Mouse (Mus musculus): Measurements from ENCODE around the gene Lrrfip1.

The Lrrfip1 gene

DNA sequence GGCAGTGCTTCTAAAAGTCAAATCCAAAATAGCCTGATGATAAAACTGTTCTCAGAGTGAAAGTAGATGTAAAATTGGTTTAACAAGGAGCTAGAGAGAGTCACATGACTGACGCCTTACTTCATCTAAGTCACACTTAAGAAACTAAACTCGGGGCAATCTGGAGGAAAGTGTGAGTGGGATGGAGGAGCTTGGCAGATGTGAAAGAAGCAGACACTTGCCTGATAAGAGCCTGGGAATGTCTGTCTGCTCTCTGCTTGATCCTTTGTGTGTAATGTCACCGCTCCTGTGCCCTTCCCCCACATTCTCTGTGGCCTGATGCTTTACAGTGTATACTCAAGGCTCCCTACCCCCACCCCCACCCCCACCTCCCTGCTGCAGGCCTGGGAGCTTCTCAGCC lies 87.8 kb downstream of the Lrrfip1 start:
- no peak for DNase-seq (ENCODE audit: low read depth)

DNA sequence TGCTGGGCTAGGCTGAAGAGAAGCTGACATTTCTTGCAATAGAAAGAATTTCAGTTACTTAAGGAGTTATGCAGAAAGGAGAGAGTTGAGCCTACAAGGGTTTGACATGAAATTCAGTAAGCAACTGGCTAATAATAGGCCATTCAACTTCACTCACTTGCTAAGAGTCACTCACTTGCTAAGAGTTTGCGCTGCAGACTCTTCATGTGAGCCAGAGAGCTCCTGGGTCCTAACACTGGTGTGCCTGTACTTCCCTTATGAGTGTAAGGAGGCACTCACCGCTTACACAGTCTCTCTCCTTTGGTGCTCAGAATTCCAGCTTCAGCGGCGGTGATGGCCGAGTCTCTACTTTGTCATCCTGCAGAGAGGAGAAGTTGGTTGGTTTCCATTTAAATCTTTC lies 88.2 kb downstream of the Lrrfip1 start:
- no peak for DNase-seq (ENCODE audit: low read depth)

DNA sequence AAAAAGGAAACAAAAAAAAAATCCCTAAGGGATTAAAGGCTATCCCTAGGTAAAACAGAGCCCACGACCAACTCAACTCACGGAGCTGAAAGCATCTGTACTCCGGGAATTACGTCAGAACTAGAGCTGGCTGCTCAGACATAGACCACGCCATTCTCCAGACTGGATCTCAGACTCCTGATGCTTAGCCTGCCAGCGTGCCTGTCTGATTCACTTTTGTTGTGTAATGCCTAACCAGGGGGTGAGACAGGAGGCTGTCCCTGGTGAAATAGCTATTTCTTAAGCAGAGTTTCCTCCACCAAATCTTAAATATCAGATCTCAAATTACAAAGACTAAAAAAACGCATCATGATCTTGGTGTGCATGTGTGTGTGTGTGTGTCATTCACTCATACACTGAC lies 89.5 kb downstream of the Lrrfip1 start:
- no peak for DNase-seq (ENCODE audit: low read depth)

DNA sequence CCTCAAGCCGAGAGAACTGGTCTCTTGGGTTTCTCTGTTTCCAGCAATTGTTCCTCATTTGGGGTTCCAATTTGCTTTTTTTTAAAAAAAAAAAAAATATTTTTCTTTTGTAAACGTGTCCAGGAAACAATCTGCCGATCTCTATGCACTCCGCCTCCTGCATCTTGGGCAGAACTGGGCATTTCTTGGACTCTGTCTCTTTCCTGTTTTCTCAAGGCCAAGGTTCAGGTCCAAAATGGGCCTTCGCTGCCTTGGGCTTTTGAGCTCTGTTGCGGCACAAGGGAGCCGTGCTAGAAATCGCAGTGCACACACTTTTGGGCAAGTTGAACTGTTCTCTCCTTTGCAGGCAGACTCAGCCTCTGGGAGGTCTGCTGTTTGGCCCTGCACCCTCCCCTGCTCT lies 90.4 kb downstream of the Lrrfip1 start:
- DNase-seq (ENCODE audit: low read depth) = no peak

DNA sequence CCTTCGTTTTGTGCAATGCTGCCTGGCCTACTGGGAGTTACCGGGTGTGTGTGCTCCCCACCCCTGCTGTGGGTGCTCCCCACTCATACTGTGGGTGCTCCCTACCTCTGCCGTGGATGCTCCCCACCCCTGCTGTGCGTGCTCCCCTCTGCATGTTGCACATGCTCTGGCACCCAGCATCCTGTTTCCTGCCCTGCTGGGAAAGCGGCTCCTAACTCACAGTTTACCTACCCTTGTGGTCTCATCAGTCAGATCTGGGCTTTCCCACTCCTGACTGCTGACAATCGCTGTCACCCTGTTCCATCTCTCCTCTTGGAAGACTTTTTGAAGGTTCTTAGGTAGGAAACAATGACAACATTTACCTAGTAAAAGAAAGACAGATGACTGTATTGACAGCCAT lies 91.9 kb downstream of the Lrrfip1 start:
- DNase-seq (ENCODE audit: low read depth) = no peak

DNA sequence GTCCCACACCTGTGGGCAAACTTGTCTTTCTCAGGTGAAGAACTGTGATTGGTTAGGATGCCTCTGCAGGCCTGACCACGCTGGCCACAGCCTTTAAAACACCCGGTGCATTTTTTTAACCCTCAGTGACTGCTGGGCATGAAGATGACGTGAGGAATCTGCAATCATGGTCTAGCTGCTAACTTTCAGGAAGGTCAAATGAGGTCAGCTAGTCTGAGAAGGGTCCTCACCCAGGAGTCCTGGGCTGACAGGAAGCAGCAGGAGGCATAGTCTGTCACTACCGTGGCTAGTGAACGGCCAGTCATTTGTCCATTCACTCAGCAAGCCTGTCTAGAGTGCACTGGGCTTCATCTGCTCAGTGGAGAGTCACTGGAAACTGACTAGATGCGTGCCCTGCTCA lies 93.9 kb downstream of the Lrrfip1 start:
- DNase-seq (ENCODE audit: low read depth) = no peak

DNA sequence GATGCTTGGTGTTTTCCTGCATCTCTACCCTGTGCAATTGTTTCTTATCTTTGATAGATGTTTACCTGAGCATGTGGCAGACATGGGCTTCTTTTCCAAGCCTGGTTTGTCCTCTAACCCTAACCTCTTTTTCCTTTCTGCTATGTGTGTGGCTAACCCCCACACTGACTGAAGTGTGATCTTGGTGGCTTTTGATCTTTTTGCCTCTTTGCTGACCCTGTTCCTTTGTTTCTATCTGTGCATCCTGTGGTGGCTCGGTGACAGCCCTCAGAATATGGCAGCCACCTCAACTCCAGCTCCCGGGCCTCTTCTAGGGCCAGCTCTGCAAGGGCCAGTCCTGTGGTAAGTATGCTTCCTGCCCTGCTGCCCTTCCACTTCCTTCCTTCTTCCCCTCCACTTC lies 94.8 kb downstream of the Lrrfip1 start:
- no peak for DNase-seq (ENCODE audit: low read depth)

DNA sequence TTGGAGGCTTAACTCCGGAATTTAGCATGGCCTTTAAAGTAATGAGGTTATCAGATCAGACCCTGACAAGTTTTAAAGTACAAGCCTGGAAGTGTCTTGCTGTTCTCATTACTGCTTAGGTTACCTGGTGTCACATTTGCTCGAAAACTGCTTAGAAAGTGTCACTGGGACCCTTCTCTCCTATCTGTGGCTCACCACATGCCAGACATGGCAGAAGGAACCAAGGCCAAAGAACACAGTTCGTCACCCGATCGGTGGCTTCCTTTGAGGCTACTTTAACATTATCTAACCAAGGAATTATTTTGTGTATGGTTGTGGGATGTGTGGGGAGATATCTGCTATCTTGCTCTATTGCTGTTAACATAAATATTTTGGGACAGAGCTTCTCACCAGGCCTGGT lies 95.5 kb downstream of the Lrrfip1 start:
- DNase-seq (ENCODE audit: low read depth) = no peak

DNA sequence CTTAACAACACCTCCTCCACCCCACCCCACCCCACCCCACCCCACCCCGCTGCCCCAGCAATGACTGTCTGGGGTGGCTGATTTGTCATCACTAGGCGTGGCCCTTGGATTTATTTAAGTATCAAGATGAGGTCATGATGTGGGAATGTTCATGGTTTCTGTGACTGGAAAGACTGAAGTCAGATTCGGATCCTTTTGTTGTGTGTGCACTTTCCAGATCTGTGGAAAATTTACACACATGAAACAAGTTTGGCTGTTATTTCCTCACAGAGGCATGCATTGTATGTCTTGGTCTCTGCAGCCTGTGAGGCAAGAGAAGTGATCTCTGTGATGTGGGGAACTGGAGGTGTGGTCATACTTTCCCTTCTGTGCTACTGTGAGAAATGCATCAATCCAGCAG lies 96.7 kb downstream of the Lrrfip1 start:
- DNase-seq (ENCODE audit: low read depth) = no peak

DNA sequence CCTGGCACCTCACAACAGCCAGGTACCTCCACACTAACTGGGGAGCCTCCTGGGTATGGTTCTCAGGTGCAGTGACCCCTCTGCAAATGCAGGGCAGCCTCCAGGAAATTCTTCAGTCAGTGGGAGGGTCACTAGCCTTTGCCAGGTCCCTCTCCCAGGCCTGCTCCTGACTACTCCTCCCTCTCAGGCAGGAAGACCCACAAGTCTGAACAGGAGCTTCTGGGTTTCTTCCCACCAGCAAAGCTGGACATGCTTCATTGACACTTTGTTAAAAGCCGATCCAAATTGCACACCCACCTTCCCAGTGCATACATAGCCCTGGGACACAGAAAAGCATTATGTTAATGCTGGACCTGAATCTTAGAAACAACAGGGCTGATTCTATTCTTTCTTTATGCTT lies 97.3 kb downstream of the Lrrfip1 start:
- DNase-seq (ENCODE audit: low read depth) = no peak

DNA sequence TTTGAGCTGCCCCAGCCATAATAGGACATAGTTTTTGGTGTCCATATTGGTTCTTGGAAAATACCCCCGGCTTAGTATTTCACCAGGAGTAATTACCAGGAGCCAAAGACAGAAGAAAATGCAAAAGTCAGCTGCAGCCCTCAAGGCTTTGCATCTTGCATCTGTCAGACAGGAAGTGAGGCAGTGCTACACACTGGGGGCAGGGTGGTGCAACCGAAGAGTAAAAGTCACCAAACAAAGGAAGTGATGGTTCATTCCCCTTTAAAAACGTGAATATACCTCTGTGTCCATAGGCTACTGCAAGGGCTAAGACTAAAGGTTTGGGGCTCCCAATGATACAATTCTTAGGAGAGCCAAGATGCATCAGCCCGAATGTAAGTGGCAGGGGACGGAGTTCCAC lies 98.0 kb downstream of the Lrrfip1 start:
- DNase-seq (ENCODE audit: low read depth) = no peak

DNA sequence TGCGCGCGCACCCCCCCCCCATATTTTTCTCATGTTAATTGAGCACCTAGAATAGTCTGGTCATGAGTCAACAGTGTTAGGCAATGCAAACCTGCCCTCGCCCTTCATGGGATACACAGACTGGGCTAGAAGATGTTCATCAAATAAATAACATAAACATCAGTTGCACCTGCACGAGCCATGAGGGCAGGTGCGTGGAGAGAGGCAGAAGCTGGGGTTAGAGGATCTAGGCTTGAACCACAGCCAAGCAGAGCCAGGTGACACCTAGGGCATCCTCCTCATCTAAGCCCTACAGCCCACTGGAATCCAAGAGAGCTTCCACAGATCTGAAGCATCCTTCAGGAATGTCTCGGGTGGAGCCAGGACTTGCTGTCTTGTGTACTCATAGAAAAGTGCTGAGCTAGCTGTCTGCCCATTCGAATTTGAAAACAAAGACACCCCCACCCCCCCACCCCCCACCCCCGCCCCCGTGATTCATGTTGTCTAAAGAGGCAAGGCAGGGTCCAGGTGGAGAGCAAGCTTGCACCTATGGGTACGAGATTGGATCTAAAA lies 98.8 kb downstream of the Lrrfip1 start:
- DNase-seq (ENCODE audit: low read depth) = no peak

DNA sequence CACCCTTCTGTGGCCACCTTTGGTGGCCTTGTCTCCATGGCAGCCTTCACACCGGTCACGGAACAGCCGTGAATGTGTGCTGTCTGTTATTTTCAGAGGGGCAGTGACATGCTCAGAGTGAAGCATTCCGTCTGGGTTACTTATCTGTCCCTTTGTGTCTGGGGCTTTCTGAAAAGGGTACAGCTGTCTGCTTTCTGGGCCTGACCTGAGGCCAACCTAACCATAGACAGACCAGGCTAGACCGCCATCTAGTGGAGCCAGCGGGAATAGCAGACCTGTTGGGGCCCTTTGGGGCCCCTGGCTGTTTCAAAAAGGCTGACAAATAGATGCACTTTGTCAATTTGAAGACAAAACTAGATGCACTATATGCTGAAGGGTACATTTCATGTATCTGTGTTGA lies 100.3 kb downstream of the Lrrfip1 start:
- DNase-seq (ENCODE audit: low read depth) = peak; percentile 71

DNA sequence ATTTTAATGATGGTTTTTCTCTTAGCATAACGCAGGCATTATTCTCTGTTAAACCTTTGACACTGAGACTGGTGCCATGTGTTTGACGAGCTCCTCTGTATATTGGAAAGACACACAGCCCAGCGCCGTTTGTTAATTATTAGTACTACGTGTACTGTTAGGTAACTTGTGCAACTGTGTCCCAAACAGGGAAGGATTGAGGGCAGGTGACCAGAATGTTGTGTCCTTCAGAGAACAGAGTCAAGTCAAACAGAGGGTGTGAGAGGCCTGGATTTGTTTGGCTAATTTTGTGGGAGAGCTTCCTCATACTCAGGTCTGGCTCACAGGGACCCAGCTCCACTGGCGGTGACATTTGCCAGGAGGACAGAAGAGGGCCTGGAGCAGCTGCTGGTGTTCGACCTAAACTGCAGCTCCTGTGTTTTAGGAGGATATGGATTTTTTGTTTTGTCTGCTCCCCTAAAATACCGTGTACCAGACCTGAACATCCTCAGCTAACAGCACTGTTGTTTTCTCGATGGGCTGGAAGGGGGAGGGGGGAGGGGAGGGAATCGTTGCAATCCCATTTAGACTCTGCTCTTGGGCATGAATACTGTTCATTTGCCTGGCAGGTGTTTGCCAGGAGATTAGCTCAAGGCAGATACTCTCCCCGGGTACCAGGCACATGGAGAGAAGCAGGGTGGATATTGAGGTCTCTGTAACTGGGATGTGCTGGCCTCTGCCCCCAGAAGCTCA lies 103.3 kb downstream of the Lrrfip1 start:
- no peak for DNase-seq (ENCODE audit: low read depth)

DNA sequence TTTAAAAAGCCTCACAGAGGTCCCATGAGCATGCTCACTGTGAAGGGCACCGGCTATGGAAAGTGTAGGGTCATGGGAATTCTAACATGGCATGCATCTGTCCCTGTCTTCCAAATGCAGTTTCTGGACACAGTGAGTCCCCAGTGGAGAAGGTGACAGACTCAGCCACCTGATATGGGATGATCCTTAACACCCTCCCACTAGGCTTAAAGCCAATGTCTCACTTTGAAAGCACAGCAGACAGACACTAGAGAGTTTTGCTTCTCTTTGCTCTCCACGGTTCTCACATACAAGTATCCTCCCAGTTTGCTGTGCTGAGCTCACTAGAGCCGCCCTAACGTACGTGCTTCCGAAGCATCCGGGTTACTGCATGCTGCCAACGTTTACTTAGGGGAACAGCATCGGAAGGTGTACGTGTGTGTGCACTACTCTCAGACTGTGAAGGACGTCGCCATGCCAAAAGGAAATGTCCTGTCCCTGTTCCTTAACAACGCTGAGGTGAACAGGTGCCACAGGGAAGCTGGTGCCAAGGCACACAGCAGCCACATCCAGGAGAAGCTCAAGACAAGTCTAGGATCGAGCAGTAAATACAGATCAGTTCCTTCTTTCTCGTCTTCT lies 104.9 kb downstream of the Lrrfip1 start:
- DNase-seq (ENCODE audit: low read depth) = no peak

DNA sequence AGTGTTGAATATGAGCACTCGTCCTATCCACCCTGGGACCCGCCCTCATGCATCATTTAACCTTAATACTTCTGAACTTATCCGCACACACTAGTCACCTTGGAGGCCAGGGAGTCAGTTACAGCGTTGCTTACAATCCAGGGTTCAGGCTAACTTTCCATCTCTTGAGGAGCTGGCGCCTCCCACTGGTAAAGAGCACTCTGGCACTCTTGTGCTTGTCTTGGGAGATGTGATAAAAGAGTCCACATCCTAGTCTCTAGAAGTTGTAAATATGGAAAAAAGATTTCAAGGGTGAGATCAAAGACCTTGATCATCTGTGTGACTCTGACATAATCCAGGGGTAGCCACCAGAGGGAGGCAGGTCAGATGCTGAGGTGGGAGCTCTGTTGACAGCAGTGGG lies 109.0 kb downstream of the Lrrfip1 start:
- no peak for DNase-seq (ENCODE audit: low read depth)

DNA sequence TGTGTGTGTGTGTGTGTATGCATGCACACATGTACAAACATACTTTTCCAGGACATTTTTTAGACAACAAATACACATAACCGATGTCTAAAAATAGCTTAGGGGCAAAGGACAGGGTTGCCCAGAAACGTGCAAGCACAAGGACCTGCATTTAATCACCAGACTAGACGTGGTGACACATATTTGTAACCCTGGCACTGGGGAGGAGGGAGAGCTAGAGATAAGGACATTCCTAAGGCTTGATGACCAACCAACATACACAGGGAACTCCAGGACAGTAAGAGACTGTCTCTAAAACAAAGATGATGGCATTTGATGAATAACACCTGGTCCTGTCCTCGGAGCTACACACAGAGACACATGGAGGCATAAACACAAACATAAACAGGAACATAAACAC lies 110.8 kb downstream of the Lrrfip1 start:
- DNase-seq (ENCODE audit: low read depth) = no peak

DNA sequence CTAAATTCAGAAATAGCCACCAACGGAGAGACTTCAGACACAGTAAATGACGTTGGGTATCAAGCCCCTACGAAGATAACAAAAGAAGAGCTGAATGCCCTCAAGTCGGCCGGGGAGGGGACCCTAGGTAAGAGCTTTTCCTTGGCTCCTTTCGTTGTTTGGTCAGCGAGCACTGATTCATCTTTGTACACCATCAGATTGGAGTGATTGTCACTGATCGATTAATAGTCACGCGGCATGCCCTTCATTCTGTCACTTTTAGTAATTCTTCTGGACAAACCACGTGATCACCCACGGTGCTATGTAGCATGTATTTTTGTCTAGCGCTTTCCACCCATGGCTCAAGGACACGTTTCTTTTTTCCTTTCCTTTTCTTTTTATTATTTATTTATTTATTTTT lies 113.6 kb downstream of the Lrrfip1 start:
- no peak for DNase-seq (ENCODE audit: low read depth)

DNA sequence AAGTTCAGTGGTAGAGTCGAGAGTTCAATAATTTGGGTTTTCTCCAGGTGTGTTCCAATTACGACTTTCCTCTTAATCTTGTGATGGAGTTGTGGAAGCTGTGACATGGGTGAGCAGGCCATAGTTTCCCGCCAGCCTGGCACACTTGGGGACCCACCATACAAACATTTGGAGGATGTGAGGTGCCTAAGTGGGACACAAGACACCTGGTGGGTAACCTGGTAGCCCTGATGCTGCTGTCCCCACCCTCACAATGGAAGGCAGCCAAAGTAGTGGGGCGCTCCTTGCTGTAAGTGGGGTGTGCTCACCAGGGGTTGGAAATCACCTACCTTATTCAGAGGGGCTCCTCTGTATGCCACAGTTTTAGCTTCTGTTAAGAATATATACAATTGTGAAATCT lies 114.1 kb downstream of the Lrrfip1 start:
- no peak for DNase-seq (ENCODE audit: low read depth)

DNA sequence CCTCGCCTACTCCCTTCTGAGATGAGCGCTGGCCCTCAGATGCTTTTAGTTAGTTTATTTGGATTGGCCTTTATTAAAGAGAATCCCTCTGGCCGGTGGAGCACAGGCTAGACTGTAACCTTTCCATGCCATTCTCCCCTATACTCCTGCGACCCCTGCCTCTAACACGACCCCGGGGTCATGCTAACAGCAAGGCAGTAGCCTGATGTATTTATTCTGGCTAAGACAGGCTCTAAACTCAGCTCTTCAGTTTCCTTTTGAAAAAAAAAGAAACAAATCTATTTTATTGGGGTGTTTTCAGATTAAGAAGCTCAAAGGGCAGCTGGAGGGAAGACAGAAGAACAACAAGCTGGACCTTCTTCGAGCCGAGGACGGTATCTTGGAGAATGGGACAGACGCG lies 123.6 kb downstream of the Lrrfip1 start:
- no peak for DNase-seq (ENCODE audit: low read depth)

DNA sequence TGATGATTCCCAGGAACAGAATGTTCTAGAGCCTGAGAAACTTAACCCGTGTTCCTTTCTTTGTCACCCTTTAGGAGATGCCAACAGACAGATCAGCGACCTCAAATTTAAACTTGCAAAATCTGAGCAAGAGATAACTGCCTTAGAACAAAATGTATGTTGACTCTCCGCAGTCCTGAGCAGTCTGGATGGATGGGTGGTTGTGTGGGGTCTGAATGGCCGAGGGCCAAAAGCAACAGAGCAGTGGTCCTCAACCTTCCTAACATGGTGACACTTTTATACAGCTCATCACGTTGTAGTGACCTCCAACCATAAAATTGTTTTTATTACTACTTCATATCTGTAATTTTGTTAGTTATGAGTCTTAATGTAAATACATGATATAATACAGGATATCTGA lies 124.5 kb downstream of the Lrrfip1 start:
- no peak for DNase-seq (ENCODE audit: low read depth)

DNA sequence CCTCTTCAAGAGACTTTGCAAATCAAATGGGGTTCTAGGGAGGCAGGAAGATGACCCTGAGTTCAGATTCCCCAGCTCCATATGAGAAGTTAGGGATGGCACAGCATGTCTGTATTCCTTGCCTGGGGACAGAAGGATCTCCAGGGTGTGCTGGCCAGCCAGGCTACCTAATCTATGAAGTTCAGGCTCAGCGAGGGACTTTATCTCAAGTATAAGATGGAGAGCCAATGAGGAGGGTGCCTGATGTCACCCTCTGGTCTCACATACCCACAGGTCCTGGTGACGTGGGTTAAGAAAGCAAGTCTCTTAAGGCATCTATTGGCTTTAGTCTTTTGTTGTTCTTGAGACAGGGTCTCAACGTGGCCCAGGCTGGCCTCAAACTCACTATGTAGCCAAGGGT lies 124.9 kb downstream of the Lrrfip1 start:
- no peak for DNase-seq (ENCODE audit: low read depth)

DNA sequence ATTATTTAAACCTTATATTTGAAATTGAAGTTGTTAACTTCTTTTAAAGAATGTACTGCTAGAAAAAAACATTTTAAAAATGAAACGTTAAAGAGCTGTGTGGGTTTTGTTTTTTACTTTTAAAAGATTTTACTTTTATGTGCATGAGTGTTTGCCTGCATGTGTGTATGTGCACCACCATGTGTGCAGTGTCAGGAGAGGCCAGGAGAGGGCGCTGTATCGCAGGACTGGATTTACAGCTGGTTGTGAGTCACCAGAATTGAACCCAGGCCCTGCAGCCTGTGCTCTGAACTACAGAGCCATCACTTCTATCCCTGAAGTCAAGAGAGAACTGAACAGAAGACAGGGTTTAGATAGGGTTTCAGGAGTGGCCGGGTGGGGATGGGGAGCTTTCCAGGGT lies 130.3 kb downstream of the Lrrfip1 start:
- no peak for DNase-seq (ENCODE audit: low read depth)

DNA sequence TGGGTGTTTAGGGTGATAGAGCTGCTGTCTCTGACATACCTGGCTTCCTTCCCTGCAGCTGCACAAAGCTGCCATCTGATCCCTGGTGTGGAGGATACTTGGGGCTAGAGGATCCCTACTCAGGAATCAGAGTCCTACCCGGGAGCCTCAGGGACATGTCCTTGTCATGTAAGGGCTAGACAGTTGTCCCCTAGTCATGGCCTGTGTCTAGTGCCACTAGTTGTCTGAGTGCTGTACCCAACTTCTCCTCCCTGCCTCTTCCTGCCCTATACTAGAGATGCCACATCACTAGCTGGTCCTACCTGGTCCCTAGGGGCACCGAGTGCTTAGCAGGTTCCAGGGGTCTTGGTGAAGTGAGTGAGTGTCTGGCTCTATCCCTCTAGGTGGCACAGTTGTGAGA lies 138.5 kb downstream of the Lrrfip1 start:
- no peak for DNase-seq (ENCODE audit: low read depth)

All from c-Kit-positive CD71-negative TER-119-negative erythroid progenitor cells, embryonic 14.5 days (primary cell).